Mouse (Mus musculus): ENCODE results near the gene Gse1. TPM values are rescaled to one million over a fixed set of nuclear protein-coding genes. Genes with fewer than 3 reads are reported as not detected.

The Gse1 gene
- total RNA-seq, 1 experiment from 2014 or later = 28.5 TPM

GRCm38 (mm10) chr8:120553441-120554123 lies 325.3 kb downstream of the Gse1 start:
- ATAC-seq (ENCODE audit: extremely low read depth, insufficient number of reproducible peaks, low FRiP score, poor library complexity, severe bottlenecking) = no peak

- no peak for ATAC-seq (ENCODE audit: extremely low read depth, insufficient number of reproducible peaks, low FRiP score, poor library complexity, severe bottlenecking)
These were observed 326.3 kb downstream of the Gse1 start for GRCm38 (mm10) chr8:120554466-120555039.

GRCm38 (mm10) chr8:120556198-120556892 lies 328.1 kb downstream of the Gse1 start:
- no peak for ATAC-seq (ENCODE audit: extremely low read depth, insufficient number of reproducible peaks, low FRiP score, poor library complexity, severe bottlenecking)

- ATAC-seq (ENCODE audit: extremely low read depth, insufficient number of reproducible peaks, low FRiP score, poor library complexity, severe bottlenecking) = no peak
These were observed 329.1 kb downstream of the Gse1 start for GRCm38 (mm10) chr8:120557170-120557965.

- ATAC-seq (ENCODE audit: extremely low read depth, insufficient number of reproducible peaks, low FRiP score, poor library complexity, severe bottlenecking) = no peak
These were observed 329.9 kb downstream of the Gse1 start for GRCm38 (mm10) chr8:120558162-120558561.

GRCm38 (mm10) chr8:120559654-120560053 lies 331.4 kb downstream of the Gse1 start:
- ATAC-seq (ENCODE audit: extremely low read depth, insufficient number of reproducible peaks, low FRiP score, poor library complexity, severe bottlenecking) = no peak

- ATAC-seq (ENCODE audit: extremely low read depth, insufficient number of reproducible peaks, low FRiP score, poor library complexity, severe bottlenecking) = no peak
These were observed 332.3 kb downstream of the Gse1 start for GRCm38 (mm10) chr8:120560535-120560934.

- ATAC-seq (ENCODE audit: extremely low read depth, insufficient number of reproducible peaks, low FRiP score, poor library complexity, severe bottlenecking) = no peak
These were observed 333.5 kb downstream of the Gse1 start for GRCm38 (mm10) chr8:120561539-120562435.

- no peak for ATAC-seq (ENCODE audit: extremely low read depth, insufficient number of reproducible peaks, low FRiP score, poor library complexity, severe bottlenecking)
These were observed 334.6 kb downstream of the Gse1 start for GRCm38 (mm10) chr8:120562680-120563347.

- ATAC-seq (ENCODE audit: extremely low read depth, insufficient number of reproducible peaks, low FRiP score, poor library complexity, severe bottlenecking) = no peak
These were observed 335.1 kb downstream of the Gse1 start for GRCm38 (mm10) chr8:120563348-120563724.

GRCm38 (mm10) chr8:120563851-120564837 lies 335.9 kb downstream of the Gse1 start:
- ATAC-seq (ENCODE audit: extremely low read depth, insufficient number of reproducible peaks, low FRiP score, poor library complexity, severe bottlenecking) = peak; percentile 73

- ATAC-seq (ENCODE audit: extremely low read depth, insufficient number of reproducible peaks, low FRiP score, poor library complexity, severe bottlenecking) = no peak
These were observed 337.0 kb downstream of the Gse1 start for GRCm38 (mm10) chr8:120565151-120565711.

GRCm38 (mm10) chr8:120566681-120567080 lies 338.4 kb downstream of the Gse1 start:
- no peak for ATAC-seq (ENCODE audit: extremely low read depth, insufficient number of reproducible peaks, low FRiP score, poor library complexity, severe bottlenecking)

- no peak for ATAC-seq (ENCODE audit: extremely low read depth, insufficient number of reproducible peaks, low FRiP score, poor library complexity, severe bottlenecking)
These were observed 339.5 kb downstream of the Gse1 start for GRCm38 (mm10) chr8:120567731-120568130.

GRCm38 (mm10) chr8:120568164-120568798 lies 340.0 kb downstream of the Gse1 start:
- no peak for ATAC-seq (ENCODE audit: extremely low read depth, insufficient number of reproducible peaks, low FRiP score, poor library complexity, severe bottlenecking)

- no peak for ATAC-seq (ENCODE audit: extremely low read depth, insufficient number of reproducible peaks, low FRiP score, poor library complexity, severe bottlenecking)
These were observed 340.9 kb downstream of the Gse1 start for GRCm38 (mm10) chr8:120569123-120569522.

All from neutrophil, adult 5-6 weeks (primary cell).